Mouse (Mus musculus) megakaryocyte, embryonic 14.5 days (primary cell): ENCODE results near the gene Hoxa9. TPM values are rescaled to one million over a fixed set of nuclear protein-coding genes. Genes with fewer than 3 reads are reported as not detected.
A peak's percentile ranks its signal among the peaks of the same experiment; 100 is the strongest.

Experiments
- H3K27me3 ChIP-seq: replicated peaks from 2 replicates; pipeline ENCODE3; 2012; ENCODE audit warnings: inconsistent platforms
- H3K36me3 ChIP-seq: replicated peaks from 2 replicates; pipeline ENCODE3; 2012; ENCODE audit warnings: low read length, inconsistent platforms, mixed read lengths
- H3K4me1 ChIP-seq: 2 replicates; pipeline ENCODE4 v1.6.1; 2012; ENCODE audit warnings: inconsistent platforms
- H3K4me3 ChIP-seq: replicated peaks from 2 replicates; pipeline ENCODE3; 2012; ENCODE audit warnings: moderate library complexity, mild to moderate bottlenecking, inconsistent platforms
- H3K9me3 ChIP-seq: 2 replicates; pipeline ENCODE4 v1.6.1; 2012; ENCODE audit warnings: inconsistent platforms
- FLI1 ChIP-seq: IDR thresholded peaks from 2 replicates; pipeline ENCODE4 v1.6.1; 2012; ENCODE audit warnings: low read length, inconsistent platforms, mixed read lengths
- GATA1 ChIP-seq: IDR thresholded peaks from 3 replicates; pipeline ENCODE4 v1.6.1; 2012; ENCODE audit warnings: mixed read lengths, low read length, inconsistent platforms, borderline replicate concordance
- polyA plus RNA-seq: library from polyadenylated mRNA; stranded (reverse); fragments of >175 nt; gene quantifications from 2 replicates; pipeline ENCODE4 v1.2.3, GENCODE M21; 2012; ENCODE audit warnings: low replicate concordance; ENCODE audit not compliant: insufficient read depth

Hoxa9 gene
- polyA plus RNA-seq, 1 experiment = 3.8 TPM

GRCm38 (mm10) chr6:52223939-52224760 lies 6.7 kb downstream of the Hoxa9 start:
- peaks cover 72% of the 10 kb centered on the region for H3K4me1 ChIP-seq
- no peaks in the 10 kb centered on the region for H3K9me3 ChIP-seq
- peak overlapping the region; percentile 91 for H3K4me3 ChIP-seq
- H3K36me3 ChIP-seq = no peaks in the 10 kb centered on the region
- TF ChIP-seq GATA1 (no peak), FLI1 (no peak)
- H3K27me3 ChIP-seq = peaks cover 94% of the 10 kb centered on the region

- peaks cover 95% of the 10 kb centered on the region for H3K27me3 ChIP-seq
- H3K4me3 ChIP-seq = peak overlapping the region; percentile 38
- H3K36me3 ChIP-seq = no peaks in the 10 kb centered on the region
- no peaks in the 10 kb centered on the region for H3K9me3 ChIP-seq
- no peak for TF ChIP-seq GATA1
- no peak for TF ChIP-seq FLI1
- H3K4me1 ChIP-seq = peaks cover 73% of the 10 kb centered on the region
Measured at GRCm38 (mm10) chr6:52222729-52223128, 8.2 kb downstream of the Hoxa9 start.

DNA sequence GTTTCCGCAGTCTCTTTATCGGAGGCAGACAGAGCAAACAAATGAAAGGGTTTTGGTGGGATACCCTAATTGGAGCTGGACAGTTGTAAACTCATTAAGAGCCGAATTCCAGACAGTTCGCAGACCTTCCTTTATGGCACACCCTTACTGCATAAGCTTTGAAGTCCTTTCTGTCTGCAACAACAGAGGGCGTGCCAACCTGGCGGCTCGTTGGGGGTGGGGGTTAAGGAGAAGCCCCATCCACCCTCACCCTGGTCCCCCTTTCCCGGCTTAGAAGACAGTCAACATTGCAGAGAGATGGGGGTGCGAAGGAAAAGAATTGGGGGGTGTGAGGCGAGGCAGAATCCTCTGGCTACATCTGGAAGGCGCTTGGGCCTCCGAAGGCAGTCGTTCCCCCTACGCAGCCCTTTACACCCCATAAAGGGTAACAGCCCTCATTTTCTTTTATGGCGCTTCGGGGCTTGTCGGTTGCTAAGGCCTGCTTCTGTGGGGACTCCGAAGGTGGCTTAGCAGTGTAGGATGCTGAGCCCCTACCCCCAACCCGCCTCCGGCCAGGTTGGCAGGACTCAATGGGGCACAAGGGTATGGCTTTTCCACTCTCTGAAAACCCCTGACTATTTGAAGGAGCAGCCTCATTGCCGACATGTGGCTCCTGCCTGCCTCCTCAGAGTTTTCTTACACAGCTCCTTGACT lies 8.8 kb downstream of the Hoxa9 start:
- no peak for TF ChIP-seq GATA1
- TF ChIP-seq FLI1 = no peak
- H3K27me3 ChIP-seq = peaks cover 95% of the 10 kb centered on the region

GRCm38 (mm10) chr6:52221337-52221992 lies 9.4 kb downstream of the Hoxa9 start, which contains the start of gene Hoxa7:
Hoxa7 (minus strand) TSS chr6:52221854.
- H3K4me1 ChIP-seq = peaks cover 84% of the 10 kb centered on the region
- no peaks in the 10 kb centered on the region for H3K36me3 ChIP-seq
- H3K4me3 ChIP-seq = peak within 1 kb of the TSS; percentile 94
- TF ChIP-seq GATA1 (no peak), FLI1 (no peak)
- H3K27me3 ChIP-seq = peaks cover 95% of the 10 kb centered on the region
- H3K9me3 ChIP-seq = no peaks in the 10 kb centered on the region

More for the DNA sequence above, 8.8 kb downstream of the Hoxa9 start:
- H3K4me3 ChIP-seq = peak overlapping the region; percentile 94
- peaks cover 78% of the 10 kb centered on the region for H3K4me1 ChIP-seq
- no peaks in the 10 kb centered on the region for H3K9me3 ChIP-seq
- no peaks in the 10 kb centered on the region for H3K36me3 ChIP-seq

- Histone ChIP-seq H3K4me3 (peak overlapping the region; percentile 94), H3K27me3 (peaks cover 95% of the 10 kb centered on the region), H3K36me3 (no peaks in the 10 kb centered on the region), H3K4me1 (peaks cover 84% of the 10 kb centered on the region), H3K9me3 (no peaks in the 10 kb centered on the region)
- no peak for TF ChIP-seq GATA1
- TF ChIP-seq FLI1 = no peak
Measured at GRCm38 (mm10) chr6:52220865-52221310, 10.0 kb downstream of the Hoxa9 start.

GRCm38 (mm10) chr6:52220003-52220864 lies 10.7 kb downstream of the Hoxa9 start:
- Histone ChIP-seq H3K36me3 (no peaks in the 10 kb centered on the region), H3K4me3 (peak overlapping the region; percentile 94), H3K9me3 (no peaks in the 10 kb centered on the region), H3K4me1 (peaks cover 82% of the 10 kb centered on the region), H3K27me3 (peaks cover 94% of the 10 kb centered on the region)
- TF ChIP-seq FLI1 (no peak), GATA1 (no peak)

GRCm38 (mm10) chr6:52219234-52219942 lies 11.5 kb downstream of the Hoxa9 start:
- Histone ChIP-seq H3K36me3 (no peaks in the 10 kb centered on the region), H3K4me1 (peaks cover 73% of the 10 kb centered on the region), H3K4me3 (peak overlapping the region; percentile 94), H3K27me3 (peaks cover 94% of the 10 kb centered on the region), H3K9me3 (no peaks in the 10 kb centered on the region)
- TF ChIP-seq GATA1 = no peak
- TF ChIP-seq FLI1 = no peak

DNA sequence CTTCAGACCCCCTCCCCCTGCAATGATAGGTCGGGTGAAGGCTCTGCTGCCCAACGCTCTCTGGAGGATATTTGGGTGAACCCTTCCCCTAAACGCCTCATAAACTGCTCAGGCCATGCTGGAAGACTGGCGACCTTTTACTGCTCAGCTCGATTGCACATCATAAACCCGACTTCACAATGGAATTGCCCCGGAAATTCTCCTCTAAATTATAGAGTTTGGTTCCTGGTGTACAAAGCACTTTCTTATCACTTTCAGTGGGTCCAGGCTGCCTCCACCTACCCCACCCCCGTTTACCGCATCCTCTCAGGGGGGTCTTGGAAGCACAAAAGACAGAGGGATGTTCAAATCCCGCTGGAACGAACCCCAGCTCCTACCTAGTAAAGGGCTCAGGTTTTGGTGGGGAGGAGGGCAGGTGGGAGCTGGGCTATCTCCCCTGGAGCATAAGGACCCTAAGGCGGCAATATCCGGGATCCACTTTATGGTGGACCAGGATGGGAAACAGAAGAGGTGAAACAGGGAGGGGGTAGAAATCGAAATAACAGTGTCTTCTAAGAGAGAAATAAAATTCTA lies 12.2 kb downstream of the Hoxa9 start:
- H3K4me3 ChIP-seq = no peak overlapping the region
- no peak for TF ChIP-seq GATA1
- TF ChIP-seq FLI1 = no peak
- H3K4me1 ChIP-seq = peaks cover 68% of the 10 kb centered on the region
- no peaks in the 10 kb centered on the region for H3K9me3 ChIP-seq
- H3K27me3 ChIP-seq = peaks cover 95% of the 10 kb centered on the region
- no peaks in the 10 kb centered on the region for H3K36me3 ChIP-seq
